Mouse (Mus musculus): Measurements from ENCODE around the gene Nlrp10.

Nlrp10 gene

DNA sequence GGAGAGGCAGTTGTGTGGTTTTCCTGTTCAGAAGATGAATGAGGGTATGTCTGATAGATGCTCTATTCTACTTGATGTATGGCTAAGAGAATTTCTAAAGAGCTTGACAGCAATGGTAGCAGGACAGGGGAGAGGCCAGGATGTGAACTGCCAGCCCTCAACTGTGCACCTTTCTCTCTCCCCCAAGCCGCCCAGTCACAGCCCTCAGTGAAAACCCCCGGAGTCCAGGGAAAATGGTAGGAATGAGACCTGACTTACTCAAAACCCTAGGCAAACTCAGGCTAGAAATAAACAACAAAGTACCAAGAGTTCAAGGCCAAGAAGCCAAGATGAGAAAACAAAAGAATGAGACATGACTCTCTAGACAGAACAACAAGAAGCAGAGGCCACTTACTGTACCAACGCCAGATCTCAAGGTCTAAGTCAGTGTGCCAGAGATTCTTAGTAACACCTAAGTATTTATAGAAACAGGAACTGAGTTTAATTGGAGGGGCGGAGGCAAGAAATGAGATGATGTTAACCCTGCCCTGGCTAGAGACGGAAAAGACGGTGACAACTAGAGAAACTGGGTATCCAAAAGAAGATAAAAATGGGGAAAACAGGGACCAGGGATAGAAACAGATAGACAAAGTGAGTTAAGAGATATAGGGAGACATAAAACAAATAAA is at the start of gene Nlrp10:
Nlrp10 (minus strand) TSS at position 453 of the 668 bp plus-strand sequence.
- peak in 1 of 2 experiments; percentile 20 for DNase-seq (ENCODE audit: inconsistent age in 2 of 2, low spot score in 1 of 2)

DNA sequence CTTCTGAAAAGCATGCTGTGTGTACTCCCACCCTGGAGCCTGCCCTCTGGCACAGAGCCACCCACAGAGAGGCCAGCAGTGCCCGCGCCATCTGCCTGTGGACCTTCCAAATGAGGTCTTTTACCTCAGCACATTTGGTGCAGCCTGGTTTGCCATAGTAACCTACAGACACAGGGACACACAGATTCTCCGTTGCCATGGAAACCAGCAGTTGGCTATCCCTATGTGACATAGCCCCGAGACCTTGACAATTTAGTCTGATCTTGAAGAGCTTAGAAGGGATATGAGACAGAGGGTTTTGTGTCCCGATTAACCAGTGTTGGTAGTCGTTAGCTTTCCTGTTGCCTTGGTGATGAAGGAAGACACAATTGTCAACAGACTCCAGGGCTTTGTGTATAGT is 42.3 kb upstream of the Nlrp10 start:
- peak; percentile 62 to 85 for DNase-seq (ENCODE audit: inconsistent age in 2 of 2, low spot score in 1 of 2)

DNA sequence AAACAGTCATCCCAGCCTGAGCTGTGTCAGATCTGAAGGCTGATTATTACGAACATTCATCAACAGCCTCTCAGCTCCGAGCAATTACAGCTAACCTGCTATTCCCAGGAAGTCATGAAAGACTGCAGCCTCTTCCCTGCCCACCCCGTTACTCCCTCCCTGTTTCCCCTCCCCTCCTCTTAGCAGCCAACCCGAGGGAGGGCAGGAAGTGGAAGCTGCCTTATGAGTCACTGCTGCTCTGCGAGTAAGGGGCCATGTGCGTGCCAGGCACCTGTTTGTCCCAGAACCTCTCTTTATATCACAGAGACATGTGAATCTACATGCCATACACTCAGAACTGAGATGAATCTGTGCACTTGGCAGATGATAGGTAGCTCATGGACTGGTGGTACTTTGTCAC is 38.2 kb upstream of the Nlrp10 start:
- peak; percentile 53 to 75 for DNase-seq (ENCODE audit: inconsistent age in 2 of 2, low spot score in 1 of 2)

DNA sequence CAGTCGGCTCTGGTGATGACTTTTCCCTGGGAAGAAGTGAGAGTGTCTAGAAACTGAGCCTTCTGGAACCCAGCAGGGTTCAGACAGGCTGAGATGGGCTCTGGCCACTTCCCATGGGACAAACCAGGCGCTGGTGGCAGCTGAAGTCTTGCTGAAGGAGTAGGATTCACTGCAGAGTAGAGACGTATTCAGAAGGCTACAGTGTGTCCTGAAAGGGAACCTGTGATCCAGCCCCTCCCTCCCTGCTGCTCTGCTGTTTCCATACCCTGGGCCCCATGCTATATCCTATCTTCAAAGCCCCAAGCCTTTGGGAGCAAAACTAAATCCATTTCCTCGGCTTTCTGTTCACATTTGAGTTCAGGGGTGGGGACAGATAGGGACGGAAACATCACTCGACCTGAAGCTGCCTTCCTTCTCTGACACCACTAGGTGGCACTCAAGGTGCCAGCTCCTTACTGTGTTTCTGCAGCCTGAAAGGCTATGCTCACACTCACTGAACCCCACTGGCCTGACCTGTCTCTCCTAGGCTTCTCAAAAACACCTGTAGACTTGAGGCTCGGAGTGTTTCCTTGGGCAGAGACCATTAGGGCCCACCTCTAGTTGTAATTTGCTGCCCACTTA is 36.9 kb upstream of the Nlrp10 start:
- DNase-seq (ENCODE audit: inconsistent age in 2 of 2, low spot score in 1 of 2) = peak; percentile 68 to 89

DNA sequence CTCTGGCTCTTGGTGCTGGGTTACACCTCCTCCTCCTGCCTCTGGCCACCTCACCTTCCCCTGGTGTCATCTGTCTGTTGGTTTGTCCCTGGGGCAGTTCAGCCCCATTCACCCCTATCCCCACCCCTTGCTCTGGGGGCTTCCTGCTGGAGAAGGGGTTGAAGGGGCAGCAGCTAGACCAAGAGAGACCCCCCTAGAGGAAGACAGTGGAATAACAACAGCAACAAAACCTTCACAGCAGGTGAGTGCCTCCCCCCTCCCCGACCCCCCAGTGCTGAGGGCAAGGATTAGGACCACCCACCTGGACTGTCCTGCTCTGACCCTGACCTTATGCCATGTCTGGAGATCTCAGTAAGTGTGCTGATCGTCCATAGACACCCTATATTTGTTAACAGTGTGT is 36.0 kb upstream of the Nlrp10 start:
- DNase-seq (ENCODE audit: inconsistent age in 2 of 2, low spot score in 1 of 2) = no peak

DNA sequence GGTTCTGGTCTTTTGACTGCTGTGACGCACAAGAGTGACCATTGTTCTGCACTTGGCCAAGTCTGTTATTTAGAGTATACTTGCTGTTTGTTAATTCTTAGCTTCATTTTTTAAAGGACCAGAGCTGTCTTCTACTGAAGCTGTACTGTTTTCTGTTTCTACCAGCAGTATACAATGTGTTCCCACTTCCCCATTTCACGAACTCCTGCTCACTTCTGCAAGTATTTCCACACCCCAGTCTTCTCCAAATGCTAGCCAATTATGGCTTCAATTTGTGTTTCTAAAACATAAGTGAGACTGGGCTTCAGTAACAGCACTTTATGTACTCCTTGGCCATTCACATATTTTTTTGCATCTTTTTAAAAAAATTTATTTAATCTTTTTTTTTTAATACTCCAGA is 27.8 kb upstream of the Nlrp10 start:
- no peak for DNase-seq (ENCODE audit: inconsistent age in 2 of 2, low spot score in 1 of 2)

DNA sequence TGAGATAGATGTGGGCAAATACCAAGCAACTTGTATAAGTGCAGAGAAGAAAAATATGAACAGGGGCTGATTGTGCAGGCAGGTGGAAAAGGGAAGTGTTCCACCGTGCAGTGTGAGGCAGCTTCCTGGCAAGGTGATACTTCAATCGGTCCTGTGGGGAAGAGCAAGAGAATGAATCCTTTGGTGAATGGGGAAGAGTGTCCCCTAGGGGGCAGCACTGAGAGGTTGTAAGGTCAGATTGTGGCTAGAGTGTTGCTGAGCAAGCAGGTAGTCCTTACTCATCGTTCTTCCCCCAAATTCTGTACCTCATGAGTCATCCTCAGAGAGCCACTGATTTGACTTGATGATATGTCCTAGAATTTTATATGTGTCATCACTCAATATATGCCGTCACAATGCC is 24.2 kb upstream of the Nlrp10 start:
- DNase-seq (ENCODE audit: inconsistent age in 2 of 2, low spot score in 1 of 2) = peak; percentile 48 to 79

DNA sequence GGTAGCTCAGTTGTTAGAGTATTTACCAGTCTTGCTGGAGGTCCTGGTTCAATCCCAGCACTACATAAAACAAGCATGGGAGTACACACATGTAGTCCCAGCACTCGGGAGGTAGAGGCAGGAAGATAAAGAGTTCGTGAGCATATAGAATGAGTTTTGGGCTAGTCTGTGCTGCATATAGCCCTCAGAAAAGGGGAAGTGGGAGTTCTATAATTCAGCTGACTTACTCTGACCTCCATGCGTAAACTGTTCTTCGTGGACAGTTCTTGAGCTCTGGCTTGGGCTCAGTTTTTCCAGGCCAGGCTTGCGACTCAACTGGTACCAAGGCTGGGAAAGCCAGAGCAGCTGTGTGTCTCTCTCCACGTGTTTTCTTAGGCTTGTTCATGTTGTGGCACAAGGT is 22.8 kb upstream of the Nlrp10 start:
- DNase-seq (ENCODE audit: inconsistent age in 2 of 2, low spot score in 1 of 2) = no peak

DNA sequence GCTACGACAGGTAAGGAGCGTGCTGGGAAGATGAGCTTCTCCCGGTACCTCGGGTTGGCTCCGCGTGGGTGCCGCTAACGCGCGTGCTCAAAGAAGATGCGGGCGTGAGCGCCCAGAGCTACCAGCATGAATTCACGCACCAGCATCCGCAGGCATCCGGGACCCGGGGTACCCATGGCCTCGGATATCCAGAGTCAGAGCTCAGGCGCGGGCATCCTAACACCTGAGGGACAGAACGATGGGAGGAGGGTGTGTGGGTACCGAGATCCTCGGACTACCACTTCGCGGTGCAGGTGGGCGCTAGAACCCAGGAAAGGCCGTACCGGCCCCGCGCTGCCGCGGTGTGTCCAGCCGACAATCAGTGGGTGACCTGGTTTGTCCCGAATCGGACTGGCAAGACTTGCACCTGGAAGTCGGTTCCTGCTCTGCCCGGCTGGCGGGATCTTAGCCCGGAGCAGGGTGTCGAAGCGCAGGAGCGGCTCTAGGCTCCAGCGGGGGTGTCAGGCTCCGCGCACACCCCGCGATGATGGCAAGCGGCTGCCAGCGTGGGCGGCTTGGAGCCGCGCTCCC is 20.9 kb upstream of the Nlrp10 start:
- DNase-seq (ENCODE audit: inconsistent age in 2 of 2, low spot score in 1 of 2) = peak in 1 of 2 experiments; percentile 60

DNA sequence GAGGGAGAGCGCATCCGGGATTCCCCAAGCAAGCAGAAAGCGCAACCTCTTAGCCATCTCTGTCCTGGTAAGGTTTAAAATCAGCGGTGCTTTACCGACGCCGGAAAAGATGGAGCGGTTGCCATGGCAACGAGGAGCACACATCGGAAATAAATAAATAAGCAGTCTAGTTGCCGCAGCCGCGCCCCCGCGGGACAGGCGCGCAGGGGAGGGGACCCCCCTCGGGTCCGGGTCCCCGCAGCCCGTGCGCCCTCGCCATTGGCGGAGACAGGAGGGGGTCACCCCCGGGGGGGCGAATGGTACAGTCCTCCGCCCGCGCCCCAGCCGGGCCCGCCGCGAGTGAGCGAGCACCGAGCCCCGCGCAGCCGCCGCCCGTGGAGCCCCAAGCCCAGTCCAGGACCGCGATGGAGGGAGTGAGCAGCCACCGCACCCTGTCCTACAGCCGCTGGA is 20.4 kb upstream of the Nlrp10 start, which contains the start of gene Tub:
Tub (plus strand) TSS at position 27 of the 450 bp plus-strand sequence.
- DNase-seq (ENCODE audit: inconsistent age in 2 of 2, low spot score in 1 of 2) = peak; percentile 45 to 76

DNA sequence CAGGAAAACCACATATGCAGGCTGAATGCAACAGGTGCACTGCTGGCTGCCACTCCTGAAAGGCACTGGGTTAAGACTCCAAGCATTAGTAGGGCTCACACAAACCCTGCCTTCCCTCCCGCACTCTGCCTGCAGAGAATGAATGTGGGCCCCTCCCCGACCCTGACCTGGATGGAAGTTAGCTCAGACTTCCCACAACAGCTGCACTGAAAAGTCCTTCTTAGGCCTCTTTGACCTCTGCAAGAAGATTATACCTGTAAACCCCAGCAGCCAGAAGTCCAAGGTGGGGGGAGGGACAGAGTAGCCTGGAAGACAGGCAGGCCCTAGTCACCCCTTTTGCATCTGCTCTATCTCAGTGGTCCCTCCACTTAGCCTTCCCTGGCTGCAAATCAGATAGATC is 19.3 kb upstream of the Nlrp10 start:
- peak in 1 of 2 experiments; percentile 18 for DNase-seq (ENCODE audit: inconsistent age in 2 of 2, low spot score in 1 of 2)

DNA sequence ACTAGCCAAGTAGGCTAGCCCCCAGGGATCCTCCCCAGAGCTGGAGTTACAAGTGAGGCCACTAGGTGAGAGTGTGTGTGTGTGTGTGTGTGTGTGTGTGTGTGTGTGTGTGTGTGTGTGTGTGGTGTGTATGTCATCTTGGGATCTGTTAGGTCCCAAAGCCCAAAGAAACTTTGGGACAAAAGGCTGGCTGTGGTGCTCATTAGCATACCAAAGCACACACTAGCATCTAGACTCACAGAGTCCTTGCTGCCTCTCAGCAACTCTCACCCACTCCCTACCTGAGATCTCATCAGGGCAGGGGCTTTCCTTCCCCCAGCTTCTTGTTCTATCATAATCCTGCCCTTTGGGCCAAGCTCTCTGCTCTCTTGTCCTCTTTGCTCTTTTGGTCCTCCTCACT is 18.6 kb upstream of the Nlrp10 start:
- DNase-seq (ENCODE audit: inconsistent age in 2 of 2, low spot score in 1 of 2) = no peak

DNA sequence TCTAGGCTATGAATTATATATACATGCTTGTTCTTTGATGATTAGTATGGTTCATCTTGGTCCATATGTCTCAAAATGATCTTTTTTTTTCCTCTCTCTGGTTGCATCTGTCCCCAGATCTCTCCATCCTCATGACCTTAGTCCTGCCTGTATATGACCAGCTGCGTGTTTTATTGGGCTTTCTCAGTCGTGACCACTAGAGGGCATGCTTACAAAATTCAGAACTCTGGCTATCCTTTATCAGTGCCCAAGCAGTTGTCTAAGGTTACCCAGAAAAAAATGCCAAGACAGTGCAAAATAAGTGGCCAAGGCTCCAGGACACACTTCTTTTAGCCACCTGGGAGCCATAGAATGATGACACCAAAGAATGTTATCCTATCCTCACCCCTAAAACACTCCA is 14.0 kb upstream of the Nlrp10 start:
- peak; percentile 34 to 80 for DNase-seq (ENCODE audit: inconsistent age in 2 of 2, low spot score in 1 of 2)

DNA sequence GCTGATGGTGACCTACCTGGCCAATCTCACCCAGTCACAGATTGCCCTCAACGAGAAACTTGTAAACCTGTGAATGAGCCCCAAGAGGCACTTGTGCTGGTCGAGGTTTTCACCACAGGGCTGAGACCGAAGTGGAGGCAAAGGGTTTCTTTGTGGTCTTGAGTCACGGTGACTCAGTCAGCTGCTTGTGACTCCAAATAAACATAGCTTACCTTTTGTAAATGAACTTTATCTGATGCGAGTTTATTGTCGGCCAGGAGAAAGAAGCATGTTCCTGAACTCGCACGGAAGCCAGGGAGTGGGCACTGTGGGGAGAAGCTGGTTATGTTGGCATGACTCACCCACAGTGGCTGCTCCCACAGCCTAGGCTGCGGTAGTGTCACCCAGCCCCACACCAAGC is 11.5 kb upstream of the Nlrp10 start:
- no peak for DNase-seq (ENCODE audit: inconsistent age in 2 of 2, low spot score in 1 of 2)

DNA sequence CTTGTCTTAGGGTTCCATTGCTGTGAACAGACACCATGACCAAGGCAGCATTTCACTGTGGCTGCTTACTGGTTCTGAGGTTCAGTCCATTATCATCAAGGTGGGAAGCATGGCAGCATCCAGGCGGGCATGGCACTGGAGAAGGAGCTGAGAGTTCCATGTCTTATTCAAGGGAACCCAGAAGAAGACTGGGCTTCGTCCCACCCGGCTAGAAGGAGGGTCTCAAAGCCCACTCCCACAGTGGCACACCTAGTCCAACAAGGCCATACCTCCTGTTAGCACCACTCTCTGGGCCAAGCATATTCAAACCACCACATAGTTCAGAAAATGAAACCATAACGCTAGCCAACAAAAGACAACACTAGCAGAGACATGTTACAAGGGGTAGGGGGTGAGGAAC is 6.6 kb upstream of the Nlrp10 start:
- DNase-seq (ENCODE audit: inconsistent age in 2 of 2, low spot score in 1 of 2) = peak in 1 of 2 experiments; percentile 28

DNA sequence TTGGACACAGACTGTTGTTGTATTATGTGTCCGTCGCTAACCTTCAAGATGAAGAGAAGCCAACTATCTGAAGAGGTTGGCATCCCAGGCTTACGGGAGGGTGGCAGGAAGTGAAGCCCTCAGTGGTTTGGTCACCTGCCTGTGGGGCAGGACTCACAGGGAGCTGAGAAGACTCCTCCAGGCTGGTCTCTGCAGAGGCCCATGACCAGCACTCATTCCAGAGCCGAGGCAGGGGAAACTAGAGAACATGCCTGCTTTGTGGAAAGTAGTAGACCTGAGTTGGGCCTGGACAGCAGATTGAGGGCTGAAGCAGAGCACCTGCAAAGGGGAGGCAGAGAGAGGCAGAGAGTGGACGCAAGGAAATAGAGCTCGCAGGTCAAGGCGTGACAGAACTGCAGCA is 5.4 kb upstream of the Nlrp10 start:
- DNase-seq (ENCODE audit: inconsistent age in 2 of 2, low spot score in 1 of 2) = peak in 1 of 2 experiments; percentile 31

DNA sequence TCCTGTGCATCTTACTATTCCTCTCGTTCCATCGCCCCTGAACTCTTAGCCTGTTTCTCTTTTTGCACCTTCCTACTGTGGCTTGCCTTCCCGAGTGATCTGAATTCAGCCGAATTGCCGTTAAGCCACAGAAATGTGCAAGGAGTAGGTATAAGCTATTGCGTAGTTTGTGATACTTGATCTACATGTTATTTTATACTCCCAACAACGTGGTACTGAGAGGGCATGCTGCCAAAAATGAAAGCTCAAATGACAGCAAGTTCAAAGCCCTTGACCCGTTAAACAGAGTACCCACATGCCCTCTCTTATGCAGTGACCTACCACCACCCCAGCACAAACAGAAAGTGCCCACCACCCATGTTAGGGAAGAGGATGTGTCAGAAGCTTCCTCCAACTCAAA is 4.9 kb upstream of the Nlrp10 start:
- DNase-seq (ENCODE audit: inconsistent age in 2 of 2, low spot score in 1 of 2) = no peak

DNA sequence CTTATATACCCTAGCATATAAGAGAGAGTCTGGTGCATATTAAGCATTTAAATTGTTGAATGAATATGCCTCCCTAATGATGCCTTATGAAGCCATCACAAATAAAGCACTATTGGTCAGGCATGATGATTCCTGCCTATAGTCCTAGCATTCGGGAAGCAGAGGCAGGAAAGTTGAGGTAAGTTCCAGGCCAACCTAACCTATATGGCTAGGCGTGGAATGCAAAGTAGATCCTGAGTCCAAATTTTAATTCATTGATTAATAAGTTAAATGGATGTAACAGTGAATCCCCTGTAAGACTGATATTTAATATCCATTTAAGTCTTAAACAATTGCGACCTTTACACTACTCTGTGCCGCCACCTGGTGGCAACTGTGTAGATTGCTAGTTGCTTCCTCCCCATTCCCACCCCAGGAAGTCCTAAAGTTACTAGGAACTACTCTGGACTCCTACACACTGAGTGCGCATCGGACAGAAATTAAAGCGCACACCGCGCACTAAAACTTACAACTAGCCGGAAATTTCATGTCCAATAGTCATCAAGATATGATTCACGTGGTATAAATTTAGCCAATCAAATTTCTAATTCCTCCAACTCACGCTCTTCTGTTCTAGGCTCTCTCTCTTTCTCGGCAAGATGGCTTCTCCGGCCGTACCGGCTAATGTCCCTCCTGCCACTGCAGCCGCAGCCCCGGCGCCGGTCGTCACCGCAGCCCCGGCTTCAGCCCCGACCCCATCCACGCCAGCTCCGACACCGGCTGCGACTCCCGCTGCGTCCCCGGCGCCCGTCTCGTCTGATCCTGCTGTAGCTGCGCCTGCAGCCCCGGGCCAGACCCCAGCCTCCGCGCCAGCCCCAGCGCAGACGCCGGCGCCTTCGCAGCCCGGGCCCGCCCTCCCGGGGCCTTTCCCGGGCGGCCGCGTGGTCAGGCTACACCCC is 4.1 kb upstream of the Nlrp10 start, which contains the start of gene Eif3f:
Eif3f (plus strand) TSS at position 624 of the 938 bp plus-strand sequence.
- DNase-seq (ENCODE audit: inconsistent age in 2 of 2, low spot score in 1 of 2) = peak; percentile 95 to 98

DNA sequence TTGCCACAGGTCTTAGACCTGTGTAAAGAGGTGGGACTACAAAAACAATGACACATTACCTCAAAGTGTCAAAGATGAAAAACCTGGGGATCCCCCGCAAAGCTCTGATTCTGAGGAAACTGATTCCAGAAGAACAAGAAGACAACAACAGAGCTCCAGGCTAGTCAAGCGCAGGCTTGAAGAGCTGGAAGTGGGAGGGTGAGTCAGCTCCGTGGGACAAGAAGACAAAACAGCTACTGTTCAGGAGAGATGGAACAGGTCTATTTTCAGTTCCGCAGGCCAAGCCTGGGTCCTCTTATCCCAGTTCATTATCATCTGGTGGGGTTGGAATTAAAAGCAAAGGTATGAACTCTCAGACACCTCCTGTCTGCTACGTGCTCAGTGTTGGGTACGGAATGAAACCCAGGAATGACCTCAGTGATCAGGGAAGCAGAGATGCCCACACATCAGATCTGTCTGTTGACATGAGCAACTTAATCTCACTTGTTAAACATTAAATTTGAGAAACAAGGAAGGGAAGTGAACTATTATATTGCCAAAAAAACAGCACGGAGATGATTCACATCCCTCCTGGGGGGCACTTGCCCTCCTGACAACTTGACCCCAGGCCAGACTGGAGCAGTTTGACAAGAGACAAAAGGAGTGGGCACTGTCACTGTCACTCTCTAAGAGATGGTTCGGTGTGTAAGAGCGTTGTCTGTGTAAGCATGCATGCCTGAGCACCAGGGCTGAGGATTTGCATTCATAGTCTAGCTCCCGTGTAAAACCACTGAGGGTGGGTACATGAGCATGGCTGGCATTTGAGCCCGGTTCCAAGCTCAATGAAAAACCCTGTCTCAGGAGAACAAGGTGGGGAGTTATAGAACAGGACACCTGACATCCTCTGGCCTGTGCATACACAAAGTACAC is 1.4 kb downstream of the Nlrp10 start:
- DNase-seq (ENCODE audit: inconsistent age in 2 of 2, low spot score in 1 of 2) = no peak

DNA sequence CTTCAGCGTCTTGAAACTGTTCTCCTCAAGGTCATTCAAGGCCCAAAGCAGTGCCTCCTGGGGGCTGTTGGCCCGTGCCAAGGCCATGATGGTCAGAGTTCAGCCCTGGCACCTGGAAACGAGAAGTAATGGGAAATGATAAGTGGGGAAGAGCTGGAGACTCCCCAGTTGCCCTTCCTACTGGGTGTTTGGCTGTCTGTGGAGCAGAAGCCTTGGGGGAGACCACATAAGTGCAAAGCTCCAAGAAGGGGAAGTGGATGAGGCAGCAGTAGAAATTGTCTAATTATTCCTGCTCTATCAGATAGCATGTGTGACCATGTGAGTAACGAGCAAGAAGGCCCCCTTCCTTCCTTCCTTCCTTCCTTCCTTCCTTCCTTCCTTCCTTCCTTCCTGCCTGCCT is 2.9 kb downstream of the Nlrp10 start:
- no peak for DNase-seq (ENCODE audit: inconsistent age in 2 of 2, low spot score in 1 of 2)
